Comparison of ENCODE assay signal across 29 mouse cellular contexts in genomic region chr1:45455763-45456162, GRCm38 (mm10). TPM values are rescaled to one million over a fixed set of nuclear protein-coding genes. Genes with fewer than 3 reads are reported as not detected.
"Had no signal": no experiment of that assay in that cellular context is flagged by ENCODE, and none has a peak within 500 bp of the region (broad histone marks: within the 10 kb centered on the region; RNA-seq: fewer than 3 reads in every experiment).

No protein-coding gene starts in this region.

- H3K27me3 ChIP-seq: heart, embryonic 13.5 days; heart, embryonic 15.5 days; hindbrain, embryonic 12.5 days; intestine, embryonic 15.5 days; limb, embryonic 12.5 days; liver, embryonic 13.5 days; liver, embryonic 15.5 days had no signal

- H3K4me3 ChIP-seq: gastrocnemius, adult 2 months; heart, embryonic 10.5 days; heart, embryonic 13.5 days; heart, embryonic 15.5 days; hindbrain, embryonic 10.5 days; hindbrain, embryonic 12.5 days; intestine, embryonic 15.5 days; layer of hippocampus, adult 2 months; left cerebral cortex, adult 2 months; limb, embryonic 10.5 days; limb, embryonic 12.5 days; liver, embryonic 13.5 days; liver, embryonic 15.5 days had no signal

- ATAC-seq: hindbrain, embryonic 16.5 days; inflammation-experienced regulatory T-cells, adult 6 months; intestine, embryonic 15.5 days; intestine, postnatal 0 days had no signal

- H3K4me1 ChIP-seq: heart, embryonic 10.5 days; heart, embryonic 13.5 days; heart, embryonic 15.5 days; hindbrain, embryonic 10.5 days; hindbrain, embryonic 12.5 days; intestine, embryonic 15.5 days; limb, embryonic 10.5 days; limb, embryonic 12.5 days; liver, embryonic 13.5 days; liver, embryonic 15.5 days had no signal

- H3K27ac ChIP-seq: gastrocnemius, adult 2 months; heart, embryonic 10.5 days; heart, embryonic 13.5 days; heart, embryonic 15.5 days; hindbrain, embryonic 10.5 days; hindbrain, embryonic 12.5 days; hindbrain, embryonic 14.5 days; intestine, embryonic 15.5 days; layer of hippocampus, adult 2 months; left cerebral cortex, adult 2 months; limb, embryonic 10.5 days; limb, embryonic 12.5 days; liver, embryonic 13.5 days; liver, embryonic 15.5 days had no signal

- H3K4me2 ChIP-seq: heart, embryonic 13.5 days; heart, embryonic 15.5 days; hindbrain, embryonic 12.5 days; hindbrain, embryonic 14.5 days; intestine, embryonic 15.5 days; limb, embryonic 12.5 days; liver, embryonic 11.5 days; liver, embryonic 13.5 days; liver, embryonic 15.5 days had no signal

- DNase-seq: gastrocnemius, adult 2 months; gastrocnemius, postnatal 10 days; gastrocnemius, postnatal 25 days; heart, postnatal 14 days; heart, postnatal 36 days; kidney, adult 18-20 months; kidney, adult 8-10 months; kidney, postnatal 10 days; kidney, postnatal 25 days; kidney, postnatal 4 days; liver; liver, embryonic 13.5 days had no signal

- H3K9me3 ChIP-seq: heart, embryonic 10.5 days; heart, embryonic 13.5 days; heart, embryonic 15.5 days; hindbrain, embryonic 10.5 days; hindbrain, embryonic 12.5 days; intestine, embryonic 15.5 days; limb, embryonic 10.5 days; limb, embryonic 12.5 days; liver, embryonic 13.5 days; liver, embryonic 15.5 days had no signal

- H3K36me3 ChIP-seq: heart, embryonic 15.5 days; hindbrain, embryonic 10.5 days; hindbrain, embryonic 12.5 days; intestine, embryonic 15.5 days; liver, embryonic 13.5 days; liver, embryonic 15.5 days had no signal

- H3K9ac ChIP-seq: heart, embryonic 13.5 days; heart, embryonic 15.5 days; hindbrain, embryonic 12.5 days; hindbrain, embryonic 14.5 days; intestine, embryonic 15.5 days; limb, embryonic 12.5 days; liver, embryonic 13.5 days; liver, embryonic 15.5 days had no signal

RNA-seq across cellular contexts. Expression of gene Col5a2, which starts 47.3 kb away (rescaled TPM):
- total RNA-seq: granulocyte monocyte progenitor cell, adult 5-6 weeks had no signal
- polyA plus RNA-seq: inflammation-experienced regulatory T-cells, adult 6 months had no signal
